Mouse (Mus musculus) cortical plate, adult 2 months (tissue): ENCODE results near the gene Mef2d. TPM values are rescaled to one million over a fixed set of nuclear protein-coding genes. Genes with fewer than 3 reads are reported as not detected.
A peak's percentile ranks its signal among the peaks of the same experiment; 100 is the strongest.

ENCODE experiments used
- H3K27ac ChIP-seq: fragments of 200-500 bp; 2 replicates; pipeline ENCODE4 v1.5.1; 2012; ENCODE audit warnings: low read length, control low read depth, inconsistent platforms; ENCODE audit not compliant: insufficient read depth
- H3K4me1 ChIP-seq: fragments of 200-500 bp; 2 replicates; pipeline ENCODE4 v1.6.1; 2011; ENCODE audit warnings: low read length; ENCODE audit not compliant: control insufficient read depth, insufficient read depth
- H3K4me3 ChIP-seq: fragments of 200-500 bp; 2 replicates; pipeline ENCODE4 v1.5.1; 2011; ENCODE audit warnings: mild to moderate bottlenecking, low read length, control low read depth; ENCODE audit not compliant: insufficient read depth
- CTCF ChIP-seq: fragments of 200-500 bp; IDR thresholded peaks from 2 replicates; pipeline ENCODE4 v1.5.1; 2011; ENCODE audit warnings: mild to moderate bottlenecking, control low read depth, low read length; ENCODE audit not compliant: insufficient read depth; ENCODE audit errors: extremely low read depth
- POLR2A ChIP-seq: fragments of 200-500 bp; IDR thresholded peaks from 2 replicates; pipeline ENCODE4 v1.6.1; 2011; ENCODE audit warnings: mild to moderate bottlenecking, low read length, control low read depth; ENCODE audit not compliant: insufficient read depth; ENCODE audit errors: extremely low read depth
- polyA plus RNA-seq: library from polyadenylated mRNA; depleted of rRNA; stranded (reverse); fragments of >200 nt; gene quantifications from 2 replicates; pipeline ENCODE4 v1.2.3, GENCODE M21; 2012

The Mef2d gene
- polyA plus RNA-seq, 1 experiment, result 131 TPM

GRCm38 (mm10) chr3:88205176-88205562, 63.0 kb downstream of the Mef2d start:
- Histone ChIP-seq H3K27ac (peak overlapping the region; percentile 50; the same call in 1 of the 2 replicates), H3K4me1 (peaks cover 5% of the 10 kb centered on the region; the same call in 1 of the 2 replicates)

DNA sequence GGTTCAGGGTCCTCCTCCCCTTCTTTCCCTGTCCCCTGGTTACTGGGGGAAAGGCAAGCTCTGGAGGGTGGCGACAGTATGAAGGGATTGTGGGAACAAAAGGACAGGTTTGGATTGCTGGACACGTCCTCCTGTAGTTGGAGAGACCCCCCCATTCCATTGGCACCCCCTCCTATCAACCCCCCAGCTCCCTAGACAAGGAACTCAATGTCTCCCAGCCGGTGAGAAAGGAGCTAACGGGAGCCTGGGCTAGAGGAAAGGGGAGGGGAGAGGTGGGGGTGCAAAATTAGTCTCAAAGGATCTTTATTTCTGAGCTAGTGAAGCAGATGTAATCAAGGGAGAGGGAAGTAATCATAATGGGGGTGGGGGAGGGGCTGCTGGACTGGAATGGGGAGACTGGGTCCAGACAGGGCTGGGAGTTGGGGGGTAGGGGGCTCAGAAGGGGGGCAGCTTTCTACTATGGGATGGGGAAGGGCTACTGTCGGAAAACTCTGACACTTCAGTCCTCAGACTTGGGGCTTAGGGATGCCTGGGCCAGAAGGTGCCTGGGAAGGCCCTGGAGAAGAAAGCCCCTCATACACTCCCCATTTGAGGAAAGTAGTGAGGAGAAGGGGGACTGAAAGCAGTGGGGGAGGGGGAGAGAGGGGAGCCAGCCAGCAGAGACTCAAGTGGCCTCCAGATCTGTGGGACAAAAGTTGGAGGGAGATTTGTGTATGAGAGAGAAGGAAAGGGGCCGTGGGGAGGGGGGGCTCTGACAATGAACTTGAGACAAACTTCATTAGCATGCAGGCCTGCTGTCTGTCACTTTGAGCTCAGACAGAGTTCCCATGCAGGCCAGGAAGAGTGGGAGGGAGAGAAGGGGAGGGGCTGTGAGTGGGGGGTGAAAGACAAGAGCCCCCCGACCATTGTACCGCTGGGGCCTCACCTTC, 63.7 kb downstream of the Mef2d start:
- H3K27ac ChIP-seq, result peak overlapping the region; percentile 30; the same call in 1 of the 2 replicates
- peak overlapping the region; percentile 90; the same call in 1 of the 2 replicates for H3K4me3 ChIP-seq
- no peak for TF ChIP-seq CTCF
- TF ChIP-seq POLR2A, result no peak
- peaks cover 6% of the 10 kb centered on the region; the same call in 1 of the 2 replicates for H3K4me1 ChIP-seq

More at GRCm38 (mm10) chr3:88205176-88205562, 63.0 kb downstream of the Mef2d start:
- H3K4me3 ChIP-seq, result no peak overlapping the region
- TF ChIP-seq POLR2A, result no peak

DNA sequence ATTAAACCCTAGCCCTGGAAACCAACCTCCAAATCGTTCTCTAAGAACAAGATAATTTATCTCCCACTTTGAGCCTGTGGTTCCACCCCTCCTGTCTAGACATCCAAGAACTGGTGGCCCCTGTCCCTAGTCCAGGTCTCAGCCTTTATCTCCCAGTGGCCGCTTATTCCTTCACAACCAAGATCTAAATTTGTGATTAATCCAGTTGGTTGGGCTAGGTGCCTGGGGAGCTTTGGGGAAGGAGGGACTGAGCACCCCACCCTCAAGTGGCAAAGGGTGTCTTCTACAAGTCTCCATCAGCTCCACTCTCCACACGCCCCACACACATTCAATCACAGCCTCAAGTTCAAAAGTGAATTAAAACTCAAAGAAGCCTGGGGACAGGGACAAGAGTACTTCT, 64.3 kb downstream of the Mef2d start:
- Histone ChIP-seq H3K27ac (peak overlapping the region; percentile 89), H3K4me3 (peak overlapping the region; percentile 90), H3K4me1 (peaks cover 6% of the 10 kb centered on the region; the same call in 1 of the 2 replicates)
- TF ChIP-seq POLR2A, result no peak

- Histone ChIP-seq H3K4me1 (peaks cover 8% of the 10 kb centered on the region), H3K27ac (peak overlapping the region; percentile 89), H3K4me3 (peak overlapping the region; percentile 90)
- TF ChIP-seq CTCF, result no peak
- peak; percentile 94 for TF ChIP-seq POLR2A
Observed at GRCm38 (mm10) chr3:88206901-88207371, 64.8 kb downstream of the Mef2d start.

DNA sequence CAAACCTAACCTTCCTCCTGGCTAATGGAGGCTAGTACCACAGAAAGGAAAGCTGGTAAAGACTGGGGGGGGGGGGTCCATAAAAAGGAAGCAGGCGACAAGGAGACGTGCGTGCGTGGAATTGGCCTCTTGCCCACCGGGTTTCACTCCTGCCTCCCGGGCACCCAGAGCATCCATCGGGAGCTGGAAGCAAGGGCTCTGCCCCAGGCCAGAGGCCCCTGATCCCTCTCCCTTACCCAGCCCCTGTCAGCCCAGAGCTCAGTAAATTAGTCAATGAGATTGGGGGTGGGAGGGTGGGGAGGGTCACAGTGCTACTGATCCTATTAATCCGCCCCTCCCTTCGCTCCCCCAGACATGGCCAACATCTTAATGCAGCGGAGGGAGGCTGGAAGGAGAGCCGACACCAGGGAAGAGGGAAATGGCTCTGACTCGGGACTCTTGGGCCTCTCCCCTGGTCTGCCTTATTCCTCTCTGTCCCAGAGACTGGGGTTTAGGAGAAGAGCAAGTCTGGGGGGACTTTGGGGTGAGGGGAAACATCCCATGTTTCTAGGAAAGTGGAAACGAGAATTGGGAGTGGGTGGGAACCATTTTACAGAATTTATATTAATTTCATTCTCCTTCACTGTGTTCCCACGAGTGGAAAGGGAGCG, 65.4 kb downstream of the Mef2d start:
- Histone ChIP-seq H3K4me1 (peaks cover 9% of the 10 kb centered on the region), H3K4me3 (peak overlapping the region; percentile 90), H3K27ac (peak overlapping the region; percentile 89)
- TF ChIP-seq CTCF (no peak), POLR2A (no peak)

DNA sequence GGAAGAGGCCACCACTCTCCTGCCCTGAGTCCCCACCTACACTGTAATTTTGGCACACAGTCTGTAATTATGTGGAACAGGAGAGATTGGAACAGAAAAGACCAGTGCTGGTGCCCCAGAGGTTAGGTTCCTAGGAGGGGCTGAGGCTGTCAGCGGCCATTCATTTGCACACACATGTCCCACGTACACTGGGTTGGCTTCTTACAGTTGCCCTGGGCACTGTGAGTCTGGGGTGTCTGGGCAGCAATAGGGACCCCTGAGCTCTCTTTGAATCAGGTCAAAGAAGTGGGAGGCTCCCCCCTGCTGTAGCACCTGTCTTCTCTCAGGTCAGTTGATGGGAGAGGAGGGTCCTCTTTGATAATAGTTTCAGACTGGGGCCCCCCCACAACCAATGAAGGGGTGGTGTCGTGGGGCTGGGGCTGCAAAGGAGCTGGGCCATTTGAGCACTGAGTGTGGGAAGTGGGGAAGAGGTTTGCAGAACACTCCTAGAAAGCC, 66.1 kb downstream of the Mef2d start:
- peak overlapping the region; percentile 90 for H3K4me3 ChIP-seq
- no peak for TF ChIP-seq CTCF
- TF ChIP-seq POLR2A, result no peak
- peak overlapping the region; percentile 49; the same call in 1 of the 2 replicates for H3K27ac ChIP-seq
- peaks cover 9% of the 10 kb centered on the region for H3K4me1 ChIP-seq

DNA sequence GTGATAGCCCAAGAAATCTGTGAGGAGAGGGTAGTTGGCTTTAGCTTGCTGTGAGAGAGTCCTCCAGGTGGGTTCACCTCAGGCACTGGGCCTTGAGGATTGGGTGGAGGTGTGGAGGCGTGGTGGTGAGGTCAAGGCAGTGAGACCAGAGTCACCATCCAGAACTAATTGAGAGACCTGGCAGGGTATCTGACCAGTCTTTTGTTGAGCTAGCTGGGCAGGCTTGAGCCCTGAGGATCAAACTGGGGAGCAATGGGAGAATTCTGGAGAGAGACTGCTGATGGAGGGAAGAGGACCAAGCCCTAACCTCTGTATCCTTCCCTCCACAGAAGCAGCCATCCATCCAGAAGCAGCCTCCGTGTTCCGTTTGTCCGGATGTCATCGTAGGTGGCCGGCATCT, 67.1 kb downstream of the Mef2d start:
- H3K4me3 ChIP-seq, result peak overlapping the region; percentile 90
- H3K4me1 ChIP-seq, result peaks cover 8% of the 10 kb centered on the region
- H3K27ac ChIP-seq, result peak overlapping the region; percentile 53; the same call in 1 of the 2 replicates
- no peak for TF ChIP-seq POLR2A
- no peak for TF ChIP-seq CTCF

GRCm38 (mm10) chr3:88210121-88210520, 67.9 kb downstream of the Mef2d start:
- H3K27ac ChIP-seq, result peak overlapping the region; percentile 53
- TF ChIP-seq CTCF, result no peak
- TF ChIP-seq POLR2A, result no peak
- H3K4me1 ChIP-seq, result peaks cover 8% of the 10 kb centered on the region
- H3K4me3 ChIP-seq, result peak overlapping the region; percentile 90

GRCm38 (mm10) chr3:88210918-88211317, 68.7 kb downstream of the Mef2d start:
- TF ChIP-seq POLR2A (no peak), CTCF (no peak)
- peak overlapping the region; percentile 47; the same call in 1 of the 2 replicates for H3K27ac ChIP-seq
- peaks cover 8% of the 10 kb centered on the region for H3K4me1 ChIP-seq
- H3K4me3 ChIP-seq, result peak overlapping the region; percentile 90
